8 mouse cellular contexts compared by ENCODE assay signal in the genomic region with DNA sequence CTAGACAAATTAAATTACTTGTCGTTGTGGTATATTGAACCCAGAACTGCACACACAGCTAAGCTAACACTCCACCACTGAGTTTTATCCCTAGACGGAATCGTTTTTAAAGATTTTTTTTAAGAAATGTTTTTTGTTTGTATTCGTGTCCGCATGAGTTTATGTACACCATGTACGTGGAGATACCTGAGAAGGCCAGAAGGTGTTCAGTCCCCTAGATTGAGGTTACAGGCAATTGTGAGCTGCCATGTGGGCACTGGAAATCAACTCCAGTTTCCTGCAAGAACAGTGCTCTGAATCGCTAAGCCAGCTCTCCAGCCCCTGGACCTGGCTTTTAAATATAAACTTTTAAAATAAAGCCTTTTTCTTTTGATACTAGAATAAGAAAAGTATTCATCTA. TPM values are rescaled to one million over a fixed set of nuclear protein-coding genes. Genes with fewer than 3 reads are reported as not detected.
DNase-seq lines count a peak whose midpoint lies in the region; ATAC-seq and TF ChIP-seq lines count a peak whose summit lies in the region.

No protein-coding gene starts in this region.

- no peaks in the 10 kb centered on the region for H3K79me2 ChIP-seq in heart, adult 2 months (replicated peaks; ENCODE audit: control insufficient read depth, insufficient read depth, low read length)

- peak overlapping the region; percentile 85 for H3K4me2 ChIP-seq in heart, embryonic 16.5 days (ENCODE audit: low read depth, low read length)
- peak overlapping the region; percentile 99 for H3K4me2 ChIP-seq in liver, embryonic 14.5 days (ENCODE audit: low read depth)

- H3K27me3 ChIP-seq in heart, adult 2 months (ENCODE audit: control insufficient read depth, insufficient read depth, low read length) = no peaks in the 10 kb centered on the region
- no peaks in the 10 kb centered on the region for H3K27me3 ChIP-seq in ES-Bruce4 (ENCODE audit: control insufficient read depth, insufficient read depth, low read length, poor library complexity, severe bottlenecking)
- H3K27me3 ChIP-seq in heart, embryonic 16.5 days (ENCODE audit: control insufficient read depth, insufficient read depth, low read length) = no peaks in the 10 kb centered on the region
- H3K27me3 ChIP-seq in liver, embryonic 14.5 days (ENCODE audit: control insufficient read depth, insufficient read depth, low read length) = no peaks in the 10 kb centered on the region

- intact Hi-C loops in heart, adult 2 months (cut with DNase I) = no loop called here
- intact Hi-C loops in heart, postnatal 10 days (cut with DNase I) = no loop called here

- TF ChIP-seq POLR2A in heart, adult 2 months (IDR thresholded peaks at IDR 0.05; ENCODE audit: insufficient read depth, low read depth, low read length) = no peak
- no peak for TF ChIP-seq POLR2A in ES-Bruce4 (IDR thresholded peaks at IDR 0.05; ENCODE audit: insufficient read depth, low read length)

- no peak overlapping the region for H3K9ac ChIP-seq in heart, adult 2 months (ENCODE audit: low read depth, low read length)
- peak overlapping the region; percentile 97; the same call in 1 of the 2 replicates for H3K9ac ChIP-seq in ES-Bruce4 (ENCODE audit: low read depth, poor library complexity, severe bottlenecking)
- peak overlapping the region; percentile 93 for H3K9ac ChIP-seq in heart, embryonic 16.5 days (ENCODE audit: low read length)
- H3K9ac ChIP-seq in liver, embryonic 14.5 days (replicated peaks) = peak overlapping the region; percentile 99

- H3K36me3 ChIP-seq in heart, adult 2 months (ENCODE audit: control insufficient read depth, insufficient read depth, low read length) = peaks cover 2% of the 10 kb centered on the region
- no peaks in the 10 kb centered on the region for H3K36me3 ChIP-seq in ES-Bruce4 (ENCODE audit: control insufficient read depth, insufficient read depth, low read length, poor library complexity, severe bottlenecking)
- no peaks in the 10 kb centered on the region for H3K36me3 ChIP-seq in heart, embryonic 16.5 days (ENCODE audit: control insufficient read depth, insufficient read depth)
- H3K36me3 ChIP-seq in liver, embryonic 14.5 days (replicated peaks; ENCODE audit: control insufficient read depth, insufficient read depth, low read depth) = no peaks in the 10 kb centered on the region

- no peak for TF ChIP-seq EP300 in heart, adult 2 months (IDR thresholded peaks at IDR 0.05; ENCODE audit: insufficient read depth, low read depth, low read length)
- TF ChIP-seq EP300 in ES-Bruce4 (IDR thresholded peaks at IDR 0.05; ENCODE audit: insufficient read depth, low read depth, low read length) = no peak
- TF ChIP-seq EP300 in liver, embryonic 14.5 days (IDR thresholded peaks at IDR 0.05; ENCODE audit: low read depth) = no peak

- peaks cover 2% of the 10 kb centered on the region for H3K4me1 ChIP-seq in heart, adult 2 months (ENCODE audit: control insufficient read depth, insufficient read depth, low read length)
- H3K4me1 ChIP-seq in ES-Bruce4 (ENCODE audit: control insufficient read depth, insufficient read depth, low read length) = no peaks in the 10 kb centered on the region
- peaks cover 9% of the 10 kb centered on the region for H3K4me1 ChIP-seq in heart, embryonic 16.5 days (ENCODE audit: control insufficient read depth, insufficient read depth, low read length)
- peaks cover 7 to 12% of the 10 kb centered on the region in 2 experiments for H3K4me1 ChIP-seq in liver, embryonic 14.5 days (replicated peaks; ENCODE audit: control insufficient read depth in 2 of 2, insufficient read depth in 2 of 2, low read length in 1 of 2)

- peak overlapping the region; percentile 99; the same call in 1 of the 2 replicates for H3K27ac ChIP-seq in heart, adult 2 months
- H3K27ac ChIP-seq in ES-Bruce4 (ENCODE audit: insufficient read depth, low read length) = no peak overlapping the region
- H3K27ac ChIP-seq in heart, embryonic 16.5 days (ENCODE audit: low read length) = no peak overlapping the region
- H3K27ac ChIP-seq in liver, embryonic 14.5 days = no peak overlapping the region

- TF ChIP-seq CTCF in heart, adult 2 months (IDR thresholded peaks at IDR 0.05) = no peak
- no peak for TF ChIP-seq CTCF in ES-Bruce4 (IDR thresholded peaks at IDR 0.05; ENCODE audit: low read depth, low read length)
- no peak for TF ChIP-seq CTCF in liver, embryonic 14.5 days (IDR thresholded peaks at IDR 0.05; ENCODE audit: low read depth)

- DNase-seq in heart, adult 2 months = no peak
- no peak for DNase-seq in heart, postnatal 10 days
- DNase-seq in liver, embryonic 14.5 days (ENCODE audit: low read depth in 3 of 3, low spot score in 3 of 3) = no peak
- no peak for DNase-seq in urinary bladder, adult 18-20 months (ENCODE audit: low spot score in 2 of 2)
- DNase-seq in natural killer cell, adult 2 months (ENCODE audit: low spot score in 2 of 2) = no peak

- WGBS in heart, adult 2 months = 83% methylated on average over 7 of the region's 7 CpGs
- WGBS in heart, embryonic 16.5 days = 73% methylated on average over 7 of the region's 7 CpGs
- 67% methylated on average over 7 of the region's 7 CpGs for WGBS in liver, embryonic 14.5 days (ENCODE audit: insufficient replicate concordance)

- H3K4me3 ChIP-seq in heart, adult 2 months = no peak overlapping the region
- no peak overlapping the region for H3K4me3 ChIP-seq in ES-Bruce4 (ENCODE audit: low read depth, low read length)
- no peak overlapping the region; the same call in 1 of the 2 replicates for H3K4me3 ChIP-seq in heart, embryonic 16.5 days (ENCODE audit: low read length)
- H3K4me3 ChIP-seq in liver, embryonic 14.5 days (ENCODE audit: insufficient read depth in 1 of 2, low read depth in 2 of 2, low read length in 2 of 2) = peak overlapping the region in 1 of 2 experiments; percentile 97; a peak in 2 of 4 replicates

- ATAC-seq in heart, embryonic 16.5 days (replicated peaks; ENCODE audit: extremely low read depth, insufficient read depth, low FRiP score) = no peak
- ATAC-seq in liver, embryonic 14.5 days (ENCODE audit: insufficient read depth) = no peak
- no peak for ATAC-seq in frontal cortex, adult (ENCODE audit: low TSS enrichment)

- no peaks in the 10 kb centered on the region for H3K9me3 ChIP-seq in ES-Bruce4 (replicated peaks; ENCODE audit: control insufficient read depth, insufficient read depth, low read length, poor library complexity, severe bottlenecking)
- no peaks in the 10 kb centered on the region for H3K9me3 ChIP-seq in heart, embryonic 16.5 days (replicated peaks; ENCODE audit: control insufficient read depth, low read length)
- no peaks in the 10 kb centered on the region for H3K9me3 ChIP-seq in liver, embryonic 14.5 days (ENCODE audit: control insufficient read depth, low read length)

RNA-seq across cellular contexts. Expression of gene Kmt2c, which starts 2.1 kb away (rescaled TPM):
- total RNA-seq in heart, adult 2 months (2021) = 10 to 100 TPM; 43.0 to 44.0 TPM
- polyA plus RNA-seq in heart, adult 2 months (2012; rRNA removed) = 11.6 and 18.0 TPM in 2 replicates
- total RNA-seq in heart, postnatal 10 days (2021) = 10 to 100 TPM; 45.3 to 46.7 TPM
- 24.4 and 27.1 TPM in 2 replicates for polyA plus RNA-seq in ES-Bruce4 (2011; ENCODE audit: insufficient read depth, insufficient read length, low read depth, missing spikeins)
- polyA plus RNA-seq in heart, embryonic 16.5 days (2015; fragmentation: Nextera tagmentation; extraction: Ambion mirVana) = 7.7 and 8.1 TPM in 2 replicates
- 5.7 and 7.1 TPM in 2 replicates for polyA plus RNA-seq in liver, embryonic 14.5 days (2012; rRNA removed)
- polyA plus RNA-seq in liver, embryonic 14.5 days (2014; fragmentation: Nextera tagmentation; extraction: Ambion mirVana) = 7.1 and 7.5 TPM in 2 replicates

RNA-seq across cellular contexts. Expression of gene Cct8l1, which starts 15.2 kb away (rescaled TPM):
- total RNA-seq in heart, adult 2 months (2021) = under 1 TPM in 1 of 2 experiments, not detected in 1; 0.18 TPM
- 0.06 and 0.18 TPM in 2 replicates for polyA plus RNA-seq in heart, adult 2 months (2012; rRNA removed)
- total RNA-seq in heart, postnatal 10 days (2021) = not detected
- not detected in 2 replicates for polyA plus RNA-seq in ES-Bruce4 (2011; ENCODE audit: insufficient read depth, insufficient read length, low read depth, missing spikeins)
- polyA plus RNA-seq in heart, embryonic 16.5 days (2015; fragmentation: Nextera tagmentation; extraction: Ambion mirVana) = 0.16 TPM in 1 of 2 replicates, not detected in the other
- polyA plus RNA-seq in liver, embryonic 14.5 days (2012; rRNA removed) = not detected in 2 replicates
- not detected in 2 replicates for polyA plus RNA-seq in liver, embryonic 14.5 days (2014; fragmentation: Nextera tagmentation; extraction: Ambion mirVana)
